Mouse (Mus musculus): ENCODE data around the gene Mapre3.

GRCm38 (mm10) chr5:30796125-30796524, 18.3 kb upstream of the Mapre3 start:
- TF ChIP-seq CTCF (IDR thresholded peaks at IDR 0.05; ENCODE audit: low read depth, low read length): 0 out of 2 replicates have a peak, but pooled peaks have one; percentile 12
- no peak for TF ChIP-seq POLR2AphosphoS5 (IDR thresholded peaks at IDR 0.05; ENCODE audit: insufficient replicate concordance, low read depth, low read length)
- TF ChIP-seq GATA1 (IDR thresholded peaks at IDR 0.05; ENCODE audit: borderline replicate concordance, low read length): no peak
- no peak for TF ChIP-seq TAL1 (conservative IDR thresholded peaks at IDR 0.05; ENCODE audit: low read depth, low read length)

Measured in G1E (cell line).